Mouse (Mus musculus) layer of hippocampus, postnatal 14 days (tissue): ENCODE data around the gene Vps13d. TPM values are rescaled to one million over a fixed set of nuclear protein-coding genes. Genes with fewer than 3 reads are reported as not detected.

Source experiments
- DNase-seq, 2 experiments: peaks; one replicate each; pipeline ENCODE4 v3.0.0; 2021 to 2022; ENCODE audit warnings: low spot score in 2 of 2, mixed read lengths in 1 of 2
- total RNA-seq, 2 experiments: library from RNA; stranded (reverse); gene quantifications; 2 replicates each; pipeline ENCODE4 v1.2.3; 2021

The Vps13d gene
- total RNA-seq, 2 experiments from 2014 or later: 68.2 to 75.9 TPM

- no peak for DNase-seq
These were observed 96.8 kb downstream of the Vps13d start for GRCm38 (mm10) chr4:145097974-145098373.

- peak; percentile 35 to 50 for DNase-seq
These were observed 98.2 kb downstream of the Vps13d start for GRCm38 (mm10) chr4:145096481-145097039.

GRCm38 (mm10) chr4:145086509-145086908, 108.3 kb downstream of the Vps13d start:
- no peak for DNase-seq

- no peak for DNase-seq
These were observed 115.5 kb downstream of the Vps13d start for GRCm38 (mm10) chr4:145079324-145079723.

GRCm38 (mm10) chr4:145074276-145074675, 120.5 kb downstream of the Vps13d start:
- DNase-seq: no peak

GRCm38 (mm10) chr4:145073728-145074127, 121.1 kb downstream of the Vps13d start:
- DNase-seq: no peak

- DNase-seq: no peak
These were observed 122.9 kb downstream of the Vps13d start for GRCm38 (mm10) chr4:145071942-145072341.

GRCm38 (mm10) chr4:145067019-145067680, 127.7 kb downstream of the Vps13d start:
- DNase-seq: no peak

GRCm38 (mm10) chr4:145066336-145067018, 128.3 kb downstream of the Vps13d start:
- no peak for DNase-seq

GRCm38 (mm10) chr4:145058749-145059442, 135.9 kb downstream of the Vps13d start:
- no peak for DNase-seq

GRCm38 (mm10) chr4:145056346-145056745, 138.5 kb downstream of the Vps13d start:
- no peak for DNase-seq

GRCm38 (mm10) chr4:145055792-145056191, 139.0 kb downstream of the Vps13d start:
- DNase-seq: no peak

- no peak for DNase-seq
These were observed 140.4 kb downstream of the Vps13d start for GRCm38 (mm10) chr4:145054369-145054768.

- DNase-seq: peak in 1 of 2 experiments; percentile 24
These were observed 142.1 kb downstream of the Vps13d start for GRCm38 (mm10) chr4:145052697-145053096.

- DNase-seq: no peak
These were observed 142.5 kb downstream of the Vps13d start for GRCm38 (mm10) chr4:145052282-145052681.

GRCm38 (mm10) chr4:145051209-145051969, 143.4 kb downstream of the Vps13d start:
- no peak for DNase-seq

- DNase-seq: peak in 1 of 2 experiments; percentile 26
These were observed 144.1 kb downstream of the Vps13d start for GRCm38 (mm10) chr4:145050518-145051208.

GRCm38 (mm10) chr4:145047964-145048363, 146.8 kb downstream of the Vps13d start:
- no peak for DNase-seq

- DNase-seq: no peak
These were observed 148.8 kb downstream of the Vps13d start for GRCm38 (mm10) chr4:145046032-145046401.

- no peak for DNase-seq
These were observed 149.3 kb downstream of the Vps13d start for GRCm38 (mm10) chr4:145045312-145046031.
